Mouse (Mus musculus) MN1 (cell line): Measurements from ENCODE around the gene Ar.
A peak's percentile ranks its signal among the peaks of the same experiment; 100 is the strongest.

Source experiments
- DNase-seq: peaks from one replicate; pipeline ENCODE4 v3.0.0-alpha.2; 2016; ENCODE audit warnings: low spot score

Ar gene

GRCm38 (mm10) chrX:98148531-98149342 is at the start of gene Ar:
Ar (plus strand) TSS chrX:98148769.
- DNase-seq, result peak; percentile 18

- DNase-seq, result peak; percentile 12
These were observed 1.3 kb downstream of the Ar start for GRCm38 (mm10) chrX:98149724-98150392.

GRCm38 (mm10) chrX:98150393-98151119 is 2.0 kb downstream of the Ar start:
- DNase-seq, result peak; percentile 10

- DNase-seq, result no peak
These were observed 41.2 kb downstream of the Ar start for GRCm38 (mm10) chrX:98189759-98190158.

GRCm38 (mm10) chrX:98205766-98206165 is 57.2 kb downstream of the Ar start:
- DNase-seq, result peak; percentile 6

- DNase-seq, result peak; percentile 5
These were observed 58.6 kb downstream of the Ar start for GRCm38 (mm10) chrX:98207166-98207565.

GRCm38 (mm10) chrX:98216103-98216502 is 67.5 kb downstream of the Ar start:
- DNase-seq, result no peak

- DNase-seq, result no peak
These were observed 90.4 kb downstream of the Ar start for GRCm38 (mm10) chrX:98239011-98239410.

GRCm38 (mm10) chrX:98245108-98245507 is 96.5 kb downstream of the Ar start:
- no peak for DNase-seq

- no peak for DNase-seq
These were observed 99.8 kb downstream of the Ar start for GRCm38 (mm10) chrX:98248363-98248762.

- no peak for DNase-seq
These were observed 111.1 kb downstream of the Ar start for GRCm38 (mm10) chrX:98259620-98260019.

GRCm38 (mm10) chrX:98265755-98266154 is 117.2 kb downstream of the Ar start:
- DNase-seq, result no peak

GRCm38 (mm10) chrX:98271361-98271760 is 122.8 kb downstream of the Ar start:
- DNase-seq, result no peak

GRCm38 (mm10) chrX:98291763-98292162 is 143.2 kb downstream of the Ar start:
- DNase-seq, result no peak

GRCm38 (mm10) chrX:98300685-98301084 is 152.1 kb downstream of the Ar start:
- DNase-seq, result no peak

- no peak for DNase-seq
These were observed 153.4 kb downstream of the Ar start for GRCm38 (mm10) chrX:98301924-98302323.

GRCm38 (mm10) chrX:98315961-98316360 is 167.4 kb downstream of the Ar start:
- no peak for DNase-seq

GRCm38 (mm10) chrX:98317483-98317882 is 168.9 kb downstream of the Ar start:
- DNase-seq, result no peak

GRCm38 (mm10) chrX:98323105-98323504 is 174.5 kb downstream of the Ar start:
- no peak for DNase-seq

GRCm38 (mm10) chrX:98347481-98347880 is 198.9 kb downstream of the Ar start:
- no peak for DNase-seq

- DNase-seq, result no peak
These were observed 199.5 kb downstream of the Ar start for GRCm38 (mm10) chrX:98348036-98348435.
